Mouse (Mus musculus): ENCODE data around the gene Ifi47. TPM values are rescaled to one million over a fixed set of nuclear protein-coding genes. Genes with fewer than 3 reads are reported as not detected.

The Ifi47 gene
- polyA plus RNA-seq, 1 experiment from 2014 or later: 0.68 TPM

GRCm38 (mm10) chr11:49108833-49109232, 32.4 kb downstream of the Ifi47 start:
- H3K4me3 ChIP-seq: no peak overlapping the region
- H3K4me1 ChIP-seq (replicated peaks): no peaks in the 10 kb centered on the region
- H3K27ac ChIP-seq (ENCODE audit: poor library complexity, severe bottlenecking): no peak overlapping the region
- H3K4me2 ChIP-seq: no peak overlapping the region
- no peaks in the 10 kb centered on the region for H3K36me3 ChIP-seq
- no peak for ATAC-seq (ENCODE audit: insufficient number of reproducible peaks, low FRiP score)
- no peaks in the 10 kb centered on the region for H3K9me3 ChIP-seq (replicated peaks)
- no peaks in the 10 kb centered on the region for H3K27me3 ChIP-seq (replicated peaks)
- WGBS: 25% methylated on average over 1 of the region's 1 CpGs
- H3K9ac ChIP-seq: no peak overlapping the region

GRCm38 (mm10) chr11:49111000-49111399, 34.6 kb downstream of the Ifi47 start:
- WGBS: 59% methylated on average over 1 of the region's 1 CpGs
- Histone ChIP-seq H3K36me3 (no peaks in the 10 kb centered on the region), H3K9ac (no peak overlapping the region), H3K4me1 (replicated peaks) (no peaks in the 10 kb centered on the region), H3K9me3 (replicated peaks) (no peaks in the 10 kb centered on the region), H3K4me2 (no peak overlapping the region), H3K27me3 (replicated peaks) (no peaks in the 10 kb centered on the region), H3K27ac (ENCODE audit: poor library complexity, severe bottlenecking) (no peak overlapping the region), H3K4me3 (no peak overlapping the region)
- no peak for ATAC-seq (ENCODE audit: insufficient number of reproducible peaks, low FRiP score)

DNA sequence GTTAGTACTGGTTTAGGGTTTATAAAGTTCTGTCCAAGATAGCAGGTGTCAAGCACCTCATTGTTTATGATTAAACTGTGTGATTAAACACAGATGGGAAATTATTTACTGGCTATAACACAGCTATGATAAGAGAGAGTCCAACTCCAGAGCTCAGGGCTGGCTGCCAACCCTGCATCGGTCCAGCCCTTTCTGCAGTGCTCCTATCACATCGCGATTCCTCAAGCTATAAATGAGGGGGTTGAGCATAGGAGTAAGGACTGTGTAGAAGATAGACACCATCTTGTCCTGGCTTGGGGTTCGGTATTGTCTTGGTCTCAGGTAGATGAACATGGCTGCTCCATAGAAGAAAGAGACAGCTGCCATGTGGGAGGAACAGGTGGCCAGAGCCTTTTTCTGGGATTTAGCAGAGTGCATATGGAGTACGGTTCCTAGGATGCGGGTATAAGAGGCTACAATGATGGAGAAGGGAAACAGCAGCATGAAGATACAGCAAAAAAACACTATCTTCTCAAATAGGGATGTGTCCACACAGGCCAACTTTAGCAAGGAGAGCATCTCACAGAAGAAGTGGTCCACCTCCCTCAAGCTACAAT, 36.3 kb downstream of the Ifi47 start:
- H3K27ac ChIP-seq (ENCODE audit: poor library complexity, severe bottlenecking): no peak overlapping the region
- no peak for ATAC-seq (ENCODE audit: insufficient number of reproducible peaks, low FRiP score)
- no peaks in the 10 kb centered on the region for H3K27me3 ChIP-seq (replicated peaks)
- H3K4me2 ChIP-seq: no peak overlapping the region
- no peaks in the 10 kb centered on the region for H3K4me1 ChIP-seq (replicated peaks)
- WGBS: 65% methylated on average over 6 of the region's 6 CpGs
- H3K9ac ChIP-seq: no peak overlapping the region
- H3K4me3 ChIP-seq: no peak overlapping the region
- H3K36me3 ChIP-seq: no peaks in the 10 kb centered on the region
- no peaks in the 10 kb centered on the region for H3K9me3 ChIP-seq (replicated peaks)

- ATAC-seq (ENCODE audit: insufficient number of reproducible peaks, low FRiP score): no peak
- Histone ChIP-seq H3K4me1 (replicated peaks) (no peaks in the 10 kb centered on the region), H3K27me3 (replicated peaks) (no peaks in the 10 kb centered on the region), H3K9ac (no peak overlapping the region), H3K4me3 (no peak overlapping the region), H3K9me3 (replicated peaks) (no peaks in the 10 kb centered on the region), H3K36me3 (no peaks in the 10 kb centered on the region), H3K27ac (ENCODE audit: poor library complexity, severe bottlenecking) (no peak overlapping the region), H3K4me2 (no peak overlapping the region)
- 47% methylated on average over 2 of the region's 2 CpGs for WGBS
These were observed 37.8 kb downstream of the Ifi47 start for GRCm38 (mm10) chr11:49114158-49114557.

GRCm38 (mm10) chr11:49114774-49115173, 38.4 kb downstream of the Ifi47 start, which contains the start of gene Olfr1396:
Olfr1396 (minus strand) TSS chr11:49114874.
- Histone ChIP-seq H3K27me3 (replicated peaks) (no peaks in the 10 kb centered on the region), H3K27ac (ENCODE audit: poor library complexity, severe bottlenecking) (no peak within 1 kb of the TSS), H3K4me2 (no peak within 1 kb of the TSS), H3K36me3 (no peaks in the 10 kb centered on the region), H3K9ac (no peak within 1 kb of the TSS), H3K9me3 (replicated peaks) (no peaks in the 10 kb centered on the region), H3K4me1 (replicated peaks) (no peaks in the 10 kb centered on the region), H3K4me3 (no peak within 1 kb of the TSS)
- no peak for ATAC-seq (ENCODE audit: insufficient number of reproducible peaks, low FRiP score)

- WGBS: 76% methylated on average over 3 of the region's 3 CpGs
- H3K36me3 ChIP-seq: no peaks in the 10 kb centered on the region
- no peaks in the 10 kb centered on the region for H3K27me3 ChIP-seq (replicated peaks)
- no peak overlapping the region for H3K9ac ChIP-seq
- no peak overlapping the region for H3K27ac ChIP-seq (ENCODE audit: poor library complexity, severe bottlenecking)
- H3K4me1 ChIP-seq (replicated peaks): no peaks in the 10 kb centered on the region
- no peak overlapping the region for H3K4me2 ChIP-seq
- H3K9me3 ChIP-seq (replicated peaks): no peaks in the 10 kb centered on the region
- no peak overlapping the region for H3K4me3 ChIP-seq
- no peak for ATAC-seq (ENCODE audit: insufficient number of reproducible peaks, low FRiP score)
These were observed 43.2 kb downstream of the Ifi47 start for GRCm38 (mm10) chr11:49119635-49120034.

DNA sequence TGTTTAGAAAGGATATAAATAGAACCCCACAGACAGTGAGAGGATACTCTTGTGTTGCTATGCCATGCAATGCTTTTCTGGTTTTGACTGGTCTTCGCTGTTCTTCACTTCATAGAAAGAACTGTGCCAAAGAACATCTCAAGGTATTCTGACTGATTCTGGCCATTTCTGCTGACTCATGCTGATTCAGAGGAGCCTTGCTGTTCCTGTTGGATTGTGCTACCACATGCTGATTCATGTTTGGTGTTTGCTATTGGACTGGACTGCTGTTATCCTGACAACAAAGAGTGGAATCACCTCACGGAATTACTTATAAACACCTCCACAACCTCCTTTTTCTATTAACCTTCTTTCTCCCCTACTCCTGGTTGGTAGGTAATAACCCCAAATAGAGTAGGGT, 47.8 kb downstream of the Ifi47 start:
- WGBS: 83% methylated on average over 2 of the region's 2 CpGs

GRCm38 (mm10) chr11:49141974-49142373, 65.6 kb downstream of the Ifi47 start, which contains the start of gene Olfr1395:
Olfr1395 (plus strand) TSS chr11:49142274.
- no peak for ATAC-seq (ENCODE audit: insufficient number of reproducible peaks, low FRiP score)
- 80% methylated on average over 6 of the region's 6 CpGs for WGBS
- H3K9me3 ChIP-seq (replicated peaks): no peaks in the 10 kb centered on the region
- no peak within 1 kb of the TSS for H3K4me3 ChIP-seq
- H3K4me2 ChIP-seq: no peak within 1 kb of the TSS
- no peaks in the 10 kb centered on the region for H3K36me3 ChIP-seq
- no peak within 1 kb of the TSS for H3K27ac ChIP-seq (ENCODE audit: poor library complexity, severe bottlenecking)
- no peaks in the 10 kb centered on the region for H3K4me1 ChIP-seq (replicated peaks)
- H3K27me3 ChIP-seq (replicated peaks): no peaks in the 10 kb centered on the region
- no peak within 1 kb of the TSS for H3K9ac ChIP-seq

More for the DNA sequence above, 47.8 kb downstream of the Ifi47 start:
- H3K27me3 ChIP-seq (replicated peaks): no peaks in the 10 kb centered on the region
- H3K36me3 ChIP-seq: no peaks in the 10 kb centered on the region
- no peaks in the 10 kb centered on the region for H3K9me3 ChIP-seq (replicated peaks)
- no peak overlapping the region for H3K4me2 ChIP-seq
- ATAC-seq (ENCODE audit: insufficient number of reproducible peaks, low FRiP score): no peak
- no peak overlapping the region for H3K27ac ChIP-seq (ENCODE audit: poor library complexity, severe bottlenecking)
- no peak overlapping the region for H3K9ac ChIP-seq
- H3K4me3 ChIP-seq: no peak overlapping the region
- no peaks in the 10 kb centered on the region for H3K4me1 ChIP-seq (replicated peaks)

Other genes starting within 250 kb of the Ifi47 start
- 3.3 and 5.3 TPM in 2 replicates for gene Gm12184, start 249.9 kb upstream of the Ifi47 start, polyA plus RNA-seq (2016; fragmentation: Nextera tagmentation; extraction: Ambion mirVana)
- 7.6 and 7.7 TPM in 2 replicates for gene Irgm1, start 204.9 kb upstream of the Ifi47 start, polyA plus RNA-seq (2016; fragmentation: Nextera tagmentation; extraction: Ambion mirVana)
- 0.09 and 0.22 TPM in 2 replicates for gene Gm5431, start 174.4 kb upstream of the Ifi47 start, polyA plus RNA-seq (2016; fragmentation: Nextera tagmentation; extraction: Ambion mirVana)
- 1.1 and 1.5 TPM in 2 replicates for gene Psme2b, start 130.4 kb upstream of the Ifi47 start, polyA plus RNA-seq (2016; fragmentation: Nextera tagmentation; extraction: Ambion mirVana)
- gene Olfr56, start 97.7 kb upstream of the Ifi47 start, polyA plus RNA-seq (2016; fragmentation: Nextera tagmentation; extraction: Ambion mirVana): not detected in 2 replicates
- 0.09 TPM in 1 of 2 replicates, not detected in the other for gene 9930111J21Rik1, start 97.2 kb upstream of the Ifi47 start, polyA plus RNA-seq (2016; fragmentation: Nextera tagmentation; extraction: Ambion mirVana)
- gene Gm12185, start 84.4 kb upstream of the Ifi47 start, polyA plus RNA-seq (2016; fragmentation: Nextera tagmentation; extraction: Ambion mirVana): not detected in 2 replicates
- not detected in 2 replicates for gene Tgtp1, start 82.4 kb upstream of the Ifi47 start, polyA plus RNA-seq (2016; fragmentation: Nextera tagmentation; extraction: Ambion mirVana)
- gene 9930111J21Rik2, start 25.3 kb upstream of the Ifi47 start, polyA plus RNA-seq (2016; fragmentation: Nextera tagmentation; extraction: Ambion mirVana): 0.23 and 0.24 TPM in 2 replicates
- gene Tgtp2, start 12.4 kb upstream of the Ifi47 start, polyA plus RNA-seq (2016; fragmentation: Nextera tagmentation; extraction: Ambion mirVana): not detected in 2 replicates
- not detected in 2 replicates for gene Olfr1396, start 38.3 kb downstream of the Ifi47 start, polyA plus RNA-seq (2016; fragmentation: Nextera tagmentation; extraction: Ambion mirVana)
- gene Olfr1395, start 65.7 kb downstream of the Ifi47 start, polyA plus RNA-seq (2016; fragmentation: Nextera tagmentation; extraction: Ambion mirVana): not detected in 2 replicates
- not detected in 2 replicates for gene Olfr1394, start 77.8 kb downstream of the Ifi47 start, polyA plus RNA-seq (2016; fragmentation: Nextera tagmentation; extraction: Ambion mirVana)
- 1.4 and 1.9 TPM in 2 replicates for gene Btnl9, start 110.6 kb downstream of the Ifi47 start, polyA plus RNA-seq (2016; fragmentation: Nextera tagmentation; extraction: Ambion mirVana)
- 33.5 and 34.6 TPM in 2 replicates for gene Zfp62, start 126.7 kb downstream of the Ifi47 start, polyA plus RNA-seq (2016; fragmentation: Nextera tagmentation; extraction: Ambion mirVana)
- gene Mgat1, start 167.6 kb downstream of the Ifi47 start, polyA plus RNA-seq (2016; fragmentation: Nextera tagmentation; extraction: Ambion mirVana): 45.7 TPM in 2 replicates
- gene Olfr1393, start 201.7 kb downstream of the Ifi47 start, polyA plus RNA-seq (2016; fragmentation: Nextera tagmentation; extraction: Ambion mirVana): 0.08 and 0.27 TPM in 2 replicates
- not detected in 2 replicates for gene Olfr1392, start 208.7 kb downstream of the Ifi47 start, polyA plus RNA-seq (2016; fragmentation: Nextera tagmentation; extraction: Ambion mirVana)
- gene Olfr10, start 228.2 kb downstream of the Ifi47 start, polyA plus RNA-seq (2016; fragmentation: Nextera tagmentation; extraction: Ambion mirVana): not detected in 2 replicates
- not detected in 2 replicates for gene Olfr1391, start 246.2 kb downstream of the Ifi47 start, polyA plus RNA-seq (2016; fragmentation: Nextera tagmentation; extraction: Ambion mirVana)